Mouse (Mus musculus) neural tube, embryonic 13.5 days (tissue): Measurements from ENCODE around the gene Ssr1. TPM values are rescaled to one million over a fixed set of nuclear protein-coding genes. Genes with fewer than 3 reads are reported as not detected.

Experiments
- ATAC-seq: fragments of 200-750 bp; cut with Nextera tagmentation; 2 replicates; pipeline ENCODE4 v1.8.0; 2017; ENCODE audit warnings: low read depth, mild to moderate bottlenecking, moderate TSS enrichment, moderate library complexity
- H3K27ac ChIP-seq: fragments of 300-500 bp; sonication (generic); replicated peaks from 2 replicates; pipeline ENCODE4 v1.5.1; 2015; ENCODE audit warnings: moderate library complexity, mild to moderate bottlenecking, inconsistent platforms
- H3K27me3 ChIP-seq: fragments of 300-500 bp; sonication (generic); 2 replicates; pipeline ENCODE4 v1.6.1; 2015; ENCODE audit warnings: mild to moderate bottlenecking, inconsistent platforms
- H3K36me3 ChIP-seq: fragments of 300-500 bp; sonication (generic); 2 replicates; pipeline ENCODE4 v1.6.1; 2015; ENCODE audit warnings: mild to moderate bottlenecking, inconsistent platforms
- H3K4me1 ChIP-seq: fragments of 300-500 bp; sonication (generic); replicated peaks from 2 replicates; pipeline ENCODE4 v1.6.1; 2015; ENCODE audit warnings: inconsistent platforms
- H3K4me2 ChIP-seq: fragments of 300-500 bp; sonication (generic); 2 replicates; pipeline ENCODE4 v1.6.1; 2015; ENCODE audit warnings: inconsistent platforms, mild to moderate bottlenecking, moderate library complexity
- H3K4me3 ChIP-seq: fragments of 300-500 bp; sonication (generic); 2 replicates; pipeline ENCODE4 v1.5.1; 2015; ENCODE audit warnings: mild to moderate bottlenecking, inconsistent platforms
- H3K9ac ChIP-seq: fragments of 300-500 bp; sonication (generic); 2 replicates; pipeline ENCODE4 v1.6.1; 2015; ENCODE audit warnings: moderate library complexity, mild to moderate bottlenecking, inconsistent platforms
- H3K9me3 ChIP-seq: fragments of 300-500 bp; sonication (generic); 2 replicates; pipeline ENCODE4 v1.6.1; 2016; ENCODE audit warnings: inconsistent platforms
- WGBS: fragments of 180-500 bp; shearing (Covaris S2); methylation state at CpG from one replicate; pipeline ENCODE4 v1.1.7; 2015; 5-methylcytosine and 5-hydroxymethylcytosine counted together
- polyA plus RNA-seq: library from polyadenylated mRNA; unstranded; fragments of >200 nt; fragmentation: Nextera tagmentation; extraction: Ambion mirVana; gene quantifications from 2 replicates; pipeline ENCODE4 v1.2.1, GENCODE M21; 2015

The Ssr1 gene
- polyA plus RNA-seq, 1 experiment from 2014 or later: 60.6 TPM

GRCm38 (mm10) chr13:38009721-38010408 lies 15.8 kb upstream of the Ssr1 start:
- H3K36me3 ChIP-seq: no peaks in the 10 kb centered on the region
- H3K9ac ChIP-seq: no peak overlapping the region
- H3K4me1 ChIP-seq: no peaks in the 10 kb centered on the region
- H3K9me3 ChIP-seq: no peaks in the 10 kb centered on the region
- no peak overlapping the region for H3K27ac ChIP-seq
- H3K4me2 ChIP-seq: no peak overlapping the region
- ATAC-seq: no peak
- WGBS: 93% methylated on average over 5 of the region's 5 CpGs
- H3K27me3 ChIP-seq: no peaks in the 10 kb centered on the region
- no peak overlapping the region for H3K4me3 ChIP-seq

- H3K4me2 ChIP-seq: no peak overlapping the region
- no peaks in the 10 kb centered on the region for H3K9me3 ChIP-seq
- ATAC-seq: no peak
- no peak overlapping the region for H3K9ac ChIP-seq
- H3K36me3 ChIP-seq: no peaks in the 10 kb centered on the region
- no peak overlapping the region for H3K27ac ChIP-seq
- no peaks in the 10 kb centered on the region for H3K27me3 ChIP-seq
- no peaks in the 10 kb centered on the region for H3K4me1 ChIP-seq
- H3K4me3 ChIP-seq: no peak overlapping the region
- WGBS: 90% methylated on average over 2 of the region's 2 CpGs
Measured at GRCm38 (mm10) chr13:38007972-38008371, 14.0 kb upstream of the Ssr1 start.

- Histone ChIP-seq H3K36me3 (no peaks in the 10 kb centered on the region), H3K4me3 (no peak overlapping the region), H3K4me2 (no peak overlapping the region), H3K9me3 (no peaks in the 10 kb centered on the region), H3K4me1 (no peaks in the 10 kb centered on the region), H3K27me3 (no peaks in the 10 kb centered on the region), H3K27ac (no peak overlapping the region), H3K9ac (no peak overlapping the region)
- ATAC-seq: no peak
- 46% methylated on average over 1 of the region's 1 CpGs for WGBS
Measured at GRCm38 (mm10) chr13:38002461-38002860, 8.4 kb upstream of the Ssr1 start.

- Histone ChIP-seq H3K4me3 (no peak overlapping the region), H3K27me3 (no peaks in the 10 kb centered on the region; the same call in 1 of the 2 replicates), H3K4me1 (peaks cover under 1% of the 10 kb centered on the region; the same call in 1 of the 2 replicates), H3K27ac (no peak overlapping the region), H3K9me3 (no peaks in the 10 kb centered on the region), H3K36me3 (no peaks in the 10 kb centered on the region), H3K9ac (no peak overlapping the region), H3K4me2 (no peak overlapping the region)
- no peak for ATAC-seq
- 65% methylated on average over 3 of the region's 3 CpGs for WGBS
Measured at GRCm38 (mm10) chr13:37999713-38000112, 5.7 kb upstream of the Ssr1 start.

GRCm38 (mm10) chr13:37994405-37994749 lies 360 bp upstream of the Ssr1 start:
- H3K4me3 ChIP-seq: peak overlapping the region; percentile 91
- peaks cover 20% of the 10 kb centered on the region for H3K36me3 ChIP-seq
- H3K4me2 ChIP-seq: peak overlapping the region; percentile 78
- no peaks in the 10 kb centered on the region; the same call in 1 of the 2 replicates for H3K27me3 ChIP-seq
- peak overlapping the region; percentile 94 for H3K27ac ChIP-seq
- WGBS: 20% methylated on average over 7 of the region's 7 CpGs
- no peaks in the 10 kb centered on the region for H3K9me3 ChIP-seq
- H3K4me1 ChIP-seq: peaks cover 18% of the 10 kb centered on the region
- peak overlapping the region; percentile 65 for H3K9ac ChIP-seq
- peak; percentile 60 for ATAC-seq

- Histone ChIP-seq H3K4me2 (peak overlapping the region; percentile 78), H3K4me3 (peak overlapping the region; percentile 91), H3K27ac (peak overlapping the region; percentile 94), H3K4me1 (peaks cover 18% of the 10 kb centered on the region), H3K9me3 (no peaks in the 10 kb centered on the region), H3K27me3 (no peaks in the 10 kb centered on the region; the same call in 1 of the 2 replicates), H3K9ac (peak overlapping the region; percentile 94), H3K36me3 (peaks cover 30% of the 10 kb centered on the region)
- WGBS: under 1% methylated on average over 17 of the region's 17 CpGs
- ATAC-seq: no peak
Measured at GRCm38 (mm10) chr13:37993376-37993703, 677 bp downstream of the Ssr1 start.

GRCm38 (mm10) chr13:37992638-37993371 lies 1.2 kb downstream of the Ssr1 start:
- peaks cover 35% of the 10 kb centered on the region for H3K36me3 ChIP-seq
- H3K27ac ChIP-seq: peak overlapping the region; percentile 94; the same call in 1 of the 2 replicates
- H3K9ac ChIP-seq: peak overlapping the region; percentile 94
- H3K4me3 ChIP-seq: peak overlapping the region; percentile 91
- no peaks in the 10 kb centered on the region; the same call in 1 of the 2 replicates for H3K27me3 ChIP-seq
- ATAC-seq: no peak
- H3K9me3 ChIP-seq: no peaks in the 10 kb centered on the region
- H3K4me2 ChIP-seq: peak overlapping the region; percentile 78
- peaks cover 18% of the 10 kb centered on the region for H3K4me1 ChIP-seq
- WGBS: 10% methylated on average over 10 of the region's 10 CpGs

GRCm38 (mm10) chr13:37989701-37990100 lies 4.3 kb downstream of the Ssr1 start:
- no peak overlapping the region for H3K4me2 ChIP-seq
- H3K4me1 ChIP-seq: peaks cover 17% of the 10 kb centered on the region
- no peaks in the 10 kb centered on the region for H3K9me3 ChIP-seq
- no peaks in the 10 kb centered on the region for H3K27me3 ChIP-seq
- no peak for ATAC-seq
- WGBS: 94% methylated on average over 8 of the region's 8 CpGs
- no peak overlapping the region for H3K4me3 ChIP-seq
- peaks cover 63% of the 10 kb centered on the region for H3K36me3 ChIP-seq
- H3K9ac ChIP-seq: no peak overlapping the region
- H3K27ac ChIP-seq: no peak overlapping the region

- Histone ChIP-seq H3K9me3 (no peaks in the 10 kb centered on the region), H3K9ac (no peak overlapping the region), H3K27ac (no peak overlapping the region), H3K4me2 (no peak overlapping the region), H3K4me1 (no peaks in the 10 kb centered on the region), H3K36me3 (peaks cover 94% of the 10 kb centered on the region), H3K4me3 (no peak overlapping the region), H3K27me3 (no peaks in the 10 kb centered on the region)
- ATAC-seq: no peak
- 82% methylated on average over 10 of the region's 10 CpGs for WGBS
Measured at GRCm38 (mm10) chr13:37986166-37986565, 7.9 kb downstream of the Ssr1 start.

GRCm38 (mm10) chr13:37981063-37981462 lies 13.0 kb downstream of the Ssr1 start:
- no peak for ATAC-seq
- Histone ChIP-seq H3K4me2 (no peak overlapping the region), H3K9me3 (no peaks in the 10 kb centered on the region), H3K4me1 (no peaks in the 10 kb centered on the region), H3K36me3 (peaks cover 87% of the 10 kb centered on the region), H3K27me3 (no peaks in the 10 kb centered on the region), H3K9ac (no peak overlapping the region), H3K27ac (no peak overlapping the region), H3K4me3 (no peak overlapping the region)
- WGBS: 90% methylated on average over 5 of the region's 5 CpGs

- H3K27ac ChIP-seq: no peak overlapping the region
- ATAC-seq: no peak
- no peak overlapping the region for H3K4me3 ChIP-seq
- no peaks in the 10 kb centered on the region for H3K4me1 ChIP-seq
- H3K36me3 ChIP-seq: peaks cover 88% of the 10 kb centered on the region
- no peaks in the 10 kb centered on the region for H3K9me3 ChIP-seq
- no peak overlapping the region for H3K4me2 ChIP-seq
- no peak overlapping the region for H3K9ac ChIP-seq
- H3K27me3 ChIP-seq: no peaks in the 10 kb centered on the region
- WGBS: 93% methylated on average over 10 of the region's 10 CpGs
Measured at GRCm38 (mm10) chr13:37980346-37980745, 13.7 kb downstream of the Ssr1 start.

- Histone ChIP-seq H3K4me1 (no peaks in the 10 kb centered on the region), H3K4me3 (no peak overlapping the region), H3K9me3 (no peaks in the 10 kb centered on the region), H3K9ac (no peak overlapping the region), H3K27me3 (no peaks in the 10 kb centered on the region), H3K36me3 (peaks cover 84% of the 10 kb centered on the region), H3K4me2 (no peak overlapping the region), H3K27ac (no peak overlapping the region)
- ATAC-seq: no peak
- 85% methylated on average over 12 of the region's 12 CpGs for WGBS
Measured at GRCm38 (mm10) chr13:37979506-37979905, 14.5 kb downstream of the Ssr1 start.
